Mouse (Mus musculus): ENCODE measurements around the gene Hnrnpul1. TPM values are rescaled to one million over a fixed set of nuclear protein-coding genes. Genes with fewer than 3 reads are reported as not detected.
"Not testable (repeated sequence)": the region's sequence is repeated elsewhere in the genome, so short reads cannot be mapped to it uniquely, and the experiment has no call there.

Gene Hnrnpul1
- polyA plus RNA-seq, 1 experiment from 2014 or later, result 83.8 TPM

DNA sequence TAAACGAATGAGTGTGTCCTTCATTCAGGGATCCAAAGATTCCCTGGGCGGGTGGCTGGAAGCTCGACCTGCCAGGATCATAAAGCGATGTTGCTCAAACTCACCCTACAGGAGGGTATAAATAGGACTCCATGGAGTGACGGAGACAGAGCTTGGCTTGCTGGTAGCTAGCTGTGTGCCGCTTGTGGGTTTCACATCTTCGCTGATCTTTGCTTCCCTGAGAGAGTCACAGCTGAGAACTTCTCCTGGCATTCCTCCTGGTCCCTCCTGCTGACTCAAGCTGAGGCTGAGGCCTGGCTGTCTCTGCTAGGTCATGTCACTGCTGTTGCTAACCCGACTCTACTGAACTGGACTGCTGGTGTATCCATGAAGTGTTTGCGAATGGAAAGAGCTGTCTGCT, 38.4 kb upstream of the Hnrnpul1 start:
- H3K27ac ChIP-seq (ENCODE audit: low read depth, low read length); DNase-seq (ENCODE audit: low spot score); H3K4me3 ChIP-seq (ENCODE audit: low read depth, low read length); H3K4me2 ChIP-seq (ENCODE audit: low read depth, low read length, severe bottlenecking); H3K9ac ChIP-seq (ENCODE audit: low read length); H3K36me3 ChIP-seq (ENCODE audit: control insufficient read depth, insufficient read depth, low read length); H3K4me1 ChIP-seq (replicated peaks; ENCODE audit: control insufficient read depth, insufficient read depth, low read length); H3K27me3 ChIP-seq (ENCODE audit: control insufficient read depth, insufficient read depth, low read length); H3K9me3 ChIP-seq (ENCODE audit: control insufficient read depth, low read length); ATAC-seq (replicated peaks; ENCODE audit: low FRiP score): not testable (repeated sequence)
- WGBS, result 76% methylated on average over 9 of the region's 9 CpGs

DNA sequence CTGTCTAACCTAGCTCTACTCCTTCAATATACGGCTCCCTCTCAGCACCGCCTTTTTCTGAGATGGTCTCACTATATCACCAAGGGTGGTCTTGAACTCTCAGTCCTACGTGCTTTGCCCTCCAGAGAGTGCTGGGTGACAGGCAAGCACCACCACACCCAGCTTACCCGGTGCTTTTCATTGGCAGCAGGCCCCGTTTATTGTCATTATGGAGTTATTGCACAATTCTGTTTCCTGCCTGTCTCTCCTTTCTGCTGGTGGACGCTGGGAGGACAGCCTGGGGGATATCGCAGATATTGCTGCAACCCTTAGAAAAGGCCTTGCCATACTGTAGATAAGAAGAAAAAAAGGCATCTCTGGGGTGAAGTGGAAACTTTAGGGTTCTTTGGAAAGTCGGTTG, 36.1 kb upstream of the Hnrnpul1 start:
- WGBS, result 78% methylated on average over 8 of the region's 8 CpGs
- Histone ChIP-seq H3K27me3 (ENCODE audit: control insufficient read depth, insufficient read depth, low read length) (no peaks in the 10 kb centered on the region), H3K36me3 (ENCODE audit: control insufficient read depth, insufficient read depth, low read length) (no peaks in the 10 kb centered on the region), H3K4me3 (ENCODE audit: low read depth, low read length) (no peak overlapping the region), H3K9me3 (ENCODE audit: control insufficient read depth, low read length) (no peaks in the 10 kb centered on the region), H3K27ac (ENCODE audit: low read depth, low read length) (no peak overlapping the region), H3K4me2 (ENCODE audit: low read depth, low read length, severe bottlenecking) (no peak overlapping the region), H3K4me1 (replicated peaks; ENCODE audit: control insufficient read depth, insufficient read depth, low read length) (peaks cover 7% of the 10 kb centered on the region; the same call in 1 of the 2 replicates), H3K9ac (ENCODE audit: low read length) (no peak overlapping the region)
- no peak for DNase-seq (ENCODE audit: low spot score)
- no peak for ATAC-seq (replicated peaks; ENCODE audit: low FRiP score)

DNA sequence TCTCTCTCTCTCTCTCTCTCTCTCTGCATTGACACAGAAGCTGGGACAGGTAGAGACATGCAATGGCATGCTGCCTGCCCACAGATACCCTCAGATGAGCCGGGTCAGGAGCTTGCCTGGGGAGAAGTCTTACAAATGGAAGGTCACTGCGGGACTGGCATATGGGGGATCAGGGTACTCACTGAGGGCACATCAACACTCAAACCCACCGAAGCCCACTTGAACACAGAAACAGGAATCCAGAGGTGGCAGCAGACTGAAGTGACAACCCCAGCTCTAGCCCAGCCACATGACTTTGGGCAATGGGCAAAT, 34.5 kb upstream of the Hnrnpul1 start:
- ATAC-seq (replicated peaks; ENCODE audit: low FRiP score) (0 out of 2 replicates have a peak, but pooled peaks have one; percentile 18), DNase-seq (ENCODE audit: low spot score) (no peak)
- no peak overlapping the region for H3K9ac ChIP-seq (ENCODE audit: low read length)
- H3K27me3 ChIP-seq (ENCODE audit: control insufficient read depth, insufficient read depth, low read length), result no peaks in the 10 kb centered on the region
- no peaks in the 10 kb centered on the region for H3K36me3 ChIP-seq (ENCODE audit: control insufficient read depth, insufficient read depth, low read length)
- H3K9me3 ChIP-seq (ENCODE audit: control insufficient read depth, low read length), result no peaks in the 10 kb centered on the region
- peaks cover 7% of the 10 kb centered on the region; the same call in 1 of the 2 replicates for H3K4me1 ChIP-seq (replicated peaks; ENCODE audit: control insufficient read depth, insufficient read depth, low read length)
- H3K27ac ChIP-seq (ENCODE audit: low read depth, low read length), result no peak overlapping the region
- peak overlapping the region; percentile 51 for H3K4me3 ChIP-seq (ENCODE audit: low read depth, low read length)
- WGBS, result 33% methylated on average over 3 of the region's 3 CpGs
- peak overlapping the region; percentile 79 for H3K4me2 ChIP-seq (ENCODE audit: low read depth, low read length, severe bottlenecking)

DNA sequence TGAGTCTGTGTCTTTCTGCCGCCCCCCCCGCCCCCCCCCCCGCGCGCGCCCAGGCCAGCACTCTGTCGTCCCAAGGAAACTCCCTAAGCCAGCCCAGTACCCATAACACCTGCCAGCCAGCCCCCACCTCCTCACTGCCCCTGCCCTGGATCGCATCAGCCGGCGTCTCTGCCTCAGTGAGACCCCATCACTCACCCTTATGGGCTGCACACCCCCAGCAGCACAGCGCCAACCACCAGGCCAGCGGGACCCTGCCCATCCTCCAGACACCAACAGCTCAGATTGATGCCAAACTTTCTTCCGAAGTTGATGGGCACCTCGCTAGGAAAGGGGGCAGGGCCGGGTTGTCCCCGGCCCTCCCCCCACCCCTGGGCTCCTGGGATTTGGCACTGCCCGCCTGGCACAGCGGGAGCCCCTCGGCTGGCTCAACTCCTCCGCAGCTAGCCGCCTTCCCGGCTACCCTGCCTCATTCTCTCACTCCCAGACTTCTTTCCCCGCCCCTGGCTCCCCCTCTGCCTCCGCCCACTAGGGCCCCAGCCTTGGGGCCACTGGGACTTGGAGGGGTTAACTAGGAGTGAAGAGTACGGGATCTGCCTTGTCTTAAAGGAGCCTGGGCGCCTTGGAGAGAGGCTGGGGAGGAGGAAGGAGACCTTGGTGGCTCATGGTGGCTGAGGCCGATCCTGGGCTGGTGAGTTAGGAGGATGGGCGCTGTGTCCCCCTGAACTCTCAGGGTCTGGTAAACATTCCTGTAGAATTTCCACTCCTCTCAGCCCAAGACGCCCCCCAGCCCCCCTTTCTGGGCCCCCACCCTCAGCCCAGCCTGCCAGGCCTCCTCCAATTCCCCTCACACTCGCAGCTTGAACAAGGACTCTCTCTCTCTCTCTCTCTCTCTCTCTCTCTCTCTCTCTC, 33.9 kb upstream of the Hnrnpul1 start, which contains the start of gene Axl:
Axl (minus strand) TSS at position 486 of the 909 bp plus-strand sequence.
- Histone ChIP-seq H3K36me3 (ENCODE audit: control insufficient read depth, insufficient read depth, low read length) (no peaks in the 10 kb centered on the region), H3K4me2 (ENCODE audit: low read depth, low read length, severe bottlenecking) (peak within 1 kb of the TSS; percentile 79), H3K4me1 (replicated peaks; ENCODE audit: control insufficient read depth, insufficient read depth, low read length) (peaks cover 7% of the 10 kb centered on the region; the same call in 1 of the 2 replicates), H3K4me3 (ENCODE audit: low read depth, low read length) (peak within 1 kb of the TSS; percentile 51), H3K9me3 (ENCODE audit: control insufficient read depth, low read length) (no peaks in the 10 kb centered on the region), H3K27me3 (ENCODE audit: control insufficient read depth, insufficient read depth, low read length) (no peaks in the 10 kb centered on the region), H3K27ac (ENCODE audit: low read depth, low read length) (no peak within 1 kb of the TSS), H3K9ac (ENCODE audit: low read length) (peak within 1 kb of the TSS; percentile 71)
- peak; percentile 84 for DNase-seq (ENCODE audit: low spot score)
- ATAC-seq (replicated peaks; ENCODE audit: low FRiP score), result peak; percentile 90
- 2% methylated on average over 26 of the region's 30 CpGs for WGBS

GRCm38 (mm10) chr7:25787456-25788219, 33.1 kb upstream of the Hnrnpul1 start:
- 25% methylated on average over 8 of the region's 9 CpGs for WGBS
- DNase-seq (ENCODE audit: low spot score) (no peak), ATAC-seq (replicated peaks; ENCODE audit: low FRiP score) (peak; percentile 56)
- H3K27me3 ChIP-seq (ENCODE audit: control insufficient read depth, insufficient read depth, low read length), result no peaks in the 10 kb centered on the region
- peak overlapping the region; percentile 71 for H3K9ac ChIP-seq (ENCODE audit: low read length)
- H3K27ac ChIP-seq (ENCODE audit: low read depth, low read length), result no peak overlapping the region
- peak overlapping the region; percentile 51 for H3K4me3 ChIP-seq (ENCODE audit: low read depth, low read length)
- no peaks in the 10 kb centered on the region for H3K36me3 ChIP-seq (ENCODE audit: control insufficient read depth, insufficient read depth, low read length)
- H3K4me2 ChIP-seq (ENCODE audit: low read depth, low read length, severe bottlenecking), result peak overlapping the region; percentile 79
- H3K9me3 ChIP-seq (ENCODE audit: control insufficient read depth, low read length), result no peaks in the 10 kb centered on the region
- H3K4me1 ChIP-seq (replicated peaks; ENCODE audit: control insufficient read depth, insufficient read depth, low read length), result peaks cover 7% of the 10 kb centered on the region; the same call in 1 of the 2 replicates

GRCm38 (mm10) chr7:25786974-25787373, 32.4 kb upstream of the Hnrnpul1 start:
- H3K36me3 ChIP-seq (ENCODE audit: control insufficient read depth, insufficient read depth, low read length), result no peaks in the 10 kb centered on the region

GRCm38 (mm10) chr7:25785752-25786151, 31.2 kb upstream of the Hnrnpul1 start:
- H3K4me1 ChIP-seq (replicated peaks; ENCODE audit: control insufficient read depth, insufficient read depth, low read length), result peaks cover 11% of the 10 kb centered on the region; the same call in 1 of the 2 replicates
- no peak overlapping the region for H3K27ac ChIP-seq (ENCODE audit: low read depth, low read length)
- no peaks in the 10 kb centered on the region for H3K36me3 ChIP-seq (ENCODE audit: control insufficient read depth, insufficient read depth, low read length)
- 66% methylated on average over 4 of the region's 4 CpGs for WGBS
- no peaks in the 10 kb centered on the region for H3K9me3 ChIP-seq (ENCODE audit: control insufficient read depth, low read length)
- ATAC-seq (replicated peaks; ENCODE audit: low FRiP score), result no peak
- H3K9ac ChIP-seq (ENCODE audit: low read length), result no peak overlapping the region
- no peak overlapping the region for H3K4me2 ChIP-seq (ENCODE audit: low read depth, low read length, severe bottlenecking)
- H3K27me3 ChIP-seq (ENCODE audit: control insufficient read depth, insufficient read depth, low read length), result no peaks in the 10 kb centered on the region
- no peak for DNase-seq (ENCODE audit: low spot score)
- no peak overlapping the region for H3K4me3 ChIP-seq (ENCODE audit: low read depth, low read length)

More at GRCm38 (mm10) chr7:25786974-25787373, 32.4 kb upstream of the Hnrnpul1 start:
- ATAC-seq (replicated peaks; ENCODE audit: low FRiP score), result no peak
- no peak for DNase-seq (ENCODE audit: low spot score)
- no peaks in the 10 kb centered on the region for H3K27me3 ChIP-seq (ENCODE audit: control insufficient read depth, insufficient read depth, low read length)
- no peak overlapping the region for H3K27ac ChIP-seq (ENCODE audit: low read depth, low read length)
- peak overlapping the region; percentile 20; the same call in 1 of the 2 replicates for H3K9ac ChIP-seq (ENCODE audit: low read length)
- no peaks in the 10 kb centered on the region for H3K9me3 ChIP-seq (ENCODE audit: control insufficient read depth, low read length)
- H3K4me2 ChIP-seq (ENCODE audit: low read depth, low read length, severe bottlenecking), result no peak overlapping the region; the same call in 1 of the 2 replicates
- peaks cover 7% of the 10 kb centered on the region; the same call in 1 of the 2 replicates for H3K4me1 ChIP-seq (replicated peaks; ENCODE audit: control insufficient read depth, insufficient read depth, low read length)
- H3K4me3 ChIP-seq (ENCODE audit: low read depth, low read length), result no peak overlapping the region
- 66% methylated on average over 4 of the region's 4 CpGs for WGBS

GRCm38 (mm10) chr7:25784808-25785207, 30.3 kb upstream of the Hnrnpul1 start:
- 25% methylated on average over 1 of the region's 1 CpGs for WGBS
- H3K9ac ChIP-seq (ENCODE audit: low read length), result no peak overlapping the region
- H3K4me3 ChIP-seq (ENCODE audit: low read depth, low read length), result no peak overlapping the region
- H3K9me3 ChIP-seq (ENCODE audit: control insufficient read depth, low read length), result no peaks in the 10 kb centered on the region
- H3K27me3 ChIP-seq (ENCODE audit: control insufficient read depth, insufficient read depth, low read length), result no peaks in the 10 kb centered on the region
- ATAC-seq (replicated peaks; ENCODE audit: low FRiP score) (no peak), DNase-seq (ENCODE audit: low spot score) (no peak)
- H3K4me2 ChIP-seq (ENCODE audit: low read depth, low read length, severe bottlenecking), result no peak overlapping the region
- no peaks in the 10 kb centered on the region for H3K36me3 ChIP-seq (ENCODE audit: control insufficient read depth, insufficient read depth, low read length)
- H3K27ac ChIP-seq (ENCODE audit: low read depth, low read length), result no peak overlapping the region
- peaks cover 11% of the 10 kb centered on the region; the same call in 1 of the 2 replicates for H3K4me1 ChIP-seq (replicated peaks; ENCODE audit: control insufficient read depth, insufficient read depth, low read length)

Measured in forebrain, embryonic 11.5 days (tissue).